ENCODE assay signal across 8 mouse cellular contexts in genomic region chr11:89302056-89302815, GRCm38 (mm10). TPM values are rescaled to one million over a fixed set of nuclear protein-coding genes. Genes with fewer than 3 reads are reported as not detected.
DNase-seq lines count a peak whose midpoint lies in the region; ATAC-seq and TF ChIP-seq lines count a peak whose summit lies in the region.

Gene Nog, minus strand, starts transcription at chr11:89302332.

- peak within 1 kb of the TSS; percentile 51 for H3K4me3 ChIP-seq in ES-Bruce4 (ENCODE audit: low read depth, low read length)
- peak within 1 kb of the TSS; percentile 86 for H3K4me3 ChIP-seq in forebrain, embryonic 15.5 days
- H3K4me3 ChIP-seq in hindbrain, embryonic 14.5 days (replicated peaks; ENCODE audit: low read length): peak within 1 kb of the TSS; percentile 71
- H3K4me3 ChIP-seq in stomach, embryonic 14.5 days (ENCODE audit: low read depth, low read length): peak within 1 kb of the TSS; percentile 66

- no peak for TF ChIP-seq CTCF in ES-Bruce4 (IDR thresholded peaks at IDR 0.05; ENCODE audit: low read depth, low read length)

- DNase-seq in adrenal gland, postnatal 25 days: peak; percentile 61
- peak; percentile 80 for DNase-seq in hindbrain, embryonic 14.5 days (ENCODE audit: low spot score)
- DNase-seq in layer of hippocampus, postnatal 36 days: peak; percentile 62 to 64
- peak; percentile 76 for DNase-seq in mesoderm, embryonic 11.5 days (ENCODE audit: low read depth, low spot score)
- DNase-seq in spleen, postnatal 36 days (ENCODE audit: low spot score in 2 of 2): no peak

- 0% methylated on average over 91 of the region's 97 CpGs for WGBS in forebrain, embryonic 15.5 days
- WGBS in hindbrain, embryonic 14.5 days: under 1% methylated on average over 95 of the region's 97 CpGs
- WGBS in stomach, embryonic 14.5 days: under 1% methylated on average over 85 of the region's 97 CpGs

- peaks cover 36% of the 10 kb centered on the region for H3K27me3 ChIP-seq in ES-Bruce4 (ENCODE audit: control insufficient read depth, insufficient read depth, low read length, poor library complexity, severe bottlenecking)
- H3K27me3 ChIP-seq in forebrain, embryonic 15.5 days: peaks cover 6% of the 10 kb centered on the region; the same call in 1 of the 2 replicates
- no peaks in the 10 kb centered on the region; the same call in 1 of the 2 replicates for H3K27me3 ChIP-seq in hindbrain, embryonic 14.5 days (ENCODE audit: control insufficient read depth, insufficient read depth, low read length)
- peaks cover 5% of the 10 kb centered on the region; the same call in 1 of the 2 replicates for H3K27me3 ChIP-seq in stomach, embryonic 14.5 days (ENCODE audit: control insufficient read depth, insufficient read depth, low read length)

- 0 out of 2 replicates have a peak, but pooled peaks cover 2% of the 10 kb centered on the region for H3K9me3 ChIP-seq in ES-Bruce4 (replicated peaks; ENCODE audit: control insufficient read depth, insufficient read depth, low read length, poor library complexity, severe bottlenecking)
- H3K9me3 ChIP-seq in forebrain, embryonic 15.5 days: no peaks in the 10 kb centered on the region
- H3K9me3 ChIP-seq in hindbrain, embryonic 14.5 days (ENCODE audit: control insufficient read depth, low read length): 0 out of 2 replicates have a peak, but pooled peaks cover 3% of the 10 kb centered on the region
- H3K9me3 ChIP-seq in stomach, embryonic 14.5 days (ENCODE audit: control insufficient read depth, low read depth, low read length): peaks cover 5% of the 10 kb centered on the region; the same call in 1 of the 2 replicates

- ATAC-seq in forebrain, embryonic 15.5 days (replicated peaks): peak; percentile 56
- ATAC-seq in hindbrain, embryonic 14.5 days (ENCODE audit: low FRiP score): peak; percentile 64
- 0 out of 2 replicates have a peak, but pooled peaks have one; percentile 34 for ATAC-seq in stomach, embryonic 14.5 days (ENCODE audit: insufficient number of reproducible peaks, insufficient read depth, low FRiP score, low read depth)

- no peak within 1 kb of the TSS for H3K27ac ChIP-seq in ES-Bruce4 (ENCODE audit: insufficient read depth, low read length)
- H3K27ac ChIP-seq in forebrain, embryonic 15.5 days (replicated peaks): peak within 1 kb of the TSS; percentile 94
- H3K27ac ChIP-seq in hindbrain, embryonic 14.5 days: peak within 1 kb of the TSS; percentile 87
- peak within 1 kb of the TSS; percentile 45; the same call in 1 of the 2 replicates for H3K27ac ChIP-seq in stomach, embryonic 14.5 days (ENCODE audit: low read length)

- TF ChIP-seq EP300 in ES-Bruce4 (IDR thresholded peaks at IDR 0.05; ENCODE audit: insufficient read depth, low read depth, low read length): no peak

- H3K9ac ChIP-seq in ES-Bruce4 (ENCODE audit: low read depth, poor library complexity, severe bottlenecking): peak within 1 kb of the TSS; percentile 85
- peak within 1 kb of the TSS; percentile 67 for H3K9ac ChIP-seq in forebrain, embryonic 15.5 days (replicated peaks)
- H3K9ac ChIP-seq in hindbrain, embryonic 14.5 days: peak within 1 kb of the TSS; percentile 77
- H3K9ac ChIP-seq in stomach, embryonic 14.5 days (replicated peaks; ENCODE audit: low read depth, low read length): peak within 1 kb of the TSS; percentile 49

- H3K4me1 ChIP-seq in ES-Bruce4 (ENCODE audit: control insufficient read depth, insufficient read depth, low read length): peaks cover 1% of the 10 kb centered on the region
- H3K4me1 ChIP-seq in forebrain, embryonic 15.5 days: peaks cover 39% of the 10 kb centered on the region
- H3K4me1 ChIP-seq in hindbrain, embryonic 14.5 days (replicated peaks; ENCODE audit: control insufficient read depth, insufficient read depth, low read length): peaks cover 18% of the 10 kb centered on the region
- H3K4me1 ChIP-seq in stomach, embryonic 14.5 days (ENCODE audit: control insufficient read depth, insufficient read depth, low read length): peaks cover 19% of the 10 kb centered on the region

- H3K4me2 ChIP-seq in forebrain, embryonic 15.5 days (replicated peaks): peak within 1 kb of the TSS; percentile 96
- H3K4me2 ChIP-seq in hindbrain, embryonic 14.5 days (replicated peaks): peak within 1 kb of the TSS; percentile 93
- H3K4me2 ChIP-seq in stomach, embryonic 14.5 days (replicated peaks; ENCODE audit: low read depth, low read length): peak within 1 kb of the TSS; percentile 96

- no peak for TF ChIP-seq POLR2A in ES-Bruce4 (IDR thresholded peaks at IDR 0.05; ENCODE audit: insufficient read depth, low read length)

- no peaks in the 10 kb centered on the region for H3K36me3 ChIP-seq in ES-Bruce4 (ENCODE audit: control insufficient read depth, insufficient read depth, low read length, poor library complexity, severe bottlenecking)
- H3K36me3 ChIP-seq in forebrain, embryonic 15.5 days: no peaks in the 10 kb centered on the region
- no peaks in the 10 kb centered on the region for H3K36me3 ChIP-seq in hindbrain, embryonic 14.5 days (replicated peaks; ENCODE audit: control insufficient read depth, insufficient read depth)
- H3K36me3 ChIP-seq in stomach, embryonic 14.5 days (ENCODE audit: control insufficient read depth, insufficient read depth, low read length): no peaks in the 10 kb centered on the region

RNA-seq across cellular contexts. Expression of gene Nog, which starts in this region (rescaled TPM):
- polyA plus RNA-seq in ES-Bruce4 (2011; ENCODE audit: insufficient read depth, insufficient read length, low read depth, missing spikeins): 12.5 and 14.2 TPM in 2 replicates
- total RNA-seq in adrenal gland, postnatal 25 days (2021): 0.90 TPM in 1 of 2 replicates, not detected in the other
- polyA plus RNA-seq in forebrain, embryonic 15.5 days (2015; fragmentation: Nextera tagmentation; extraction: Ambion mirVana): 3.6 and 4.3 TPM in 2 replicates
- 4.0 and 6.1 TPM in 2 replicates for polyA plus RNA-seq in hindbrain, embryonic 14.5 days (2014; fragmentation: Nextera tagmentation; extraction: Ambion mirVana)
- 10 to 100 TPM in 1 of 2 experiments, 1 to 10 TPM in 1; 9.5 to 10.4 TPM for total RNA-seq in layer of hippocampus, postnatal 36 days (2021)
- 1.9 and 2.3 TPM in 2 replicates for polyA plus RNA-seq in stomach, embryonic 14.5 days (2014; fragmentation: Nextera tagmentation; extraction: Ambion mirVana)

Comparison
In these comparisons a context has a peak if more than half of its experiments do, and no peak if none do; other contexts are left out.
1. Peak in DNase-seq in adrenal gland, postnatal 25 days; RNA of the gene not detected or under 1 TPM.
2. DNase-seq: peak in hindbrain, embryonic 14.5 days (single experiment), layer of hippocampus, postnatal 36 days (2 of 2) and mesoderm, embryonic 11.5 days (single experiment); none in spleen, postnatal 36 days (0 of 2).
3. Peak in every context shown above with its lines, with median percentiles within 50 percentile points of each other: H3K4me3 ChIP-seq, H3K9ac ChIP-seq, ATAC-seq and H3K4me2 ChIP-seq.